Mouse (Mus musculus) E14TG2a.4 (cell line): ENCODE measurements around the gene Ubap1.

Experiments used
- H3K27me3 ChIP-seq: 2 replicates; pipeline ENCODE4 v1.6.1; 2014; ENCODE audit warnings: low read length, control low read depth; ENCODE audit not compliant: insufficient read depth
- H3K36me3 ChIP-seq: 2 replicates; pipeline ENCODE4 v1.6.1; 2014; ENCODE audit warnings: low read length, control low read depth; ENCODE audit not compliant: insufficient read depth
- H3K4me1 ChIP-seq: replicated peaks from 2 replicates; pipeline ENCODE4 v1.6.1; 2014; ENCODE audit warnings: low read depth, low read length, control low read depth
- H3K4me3 ChIP-seq: replicated peaks from 2 replicates; pipeline ENCODE4 v1.5.1; 2014; ENCODE audit warnings: mild to moderate bottlenecking, low read length
- H3K9me3 ChIP-seq: 2 replicates; pipeline ENCODE4 v1.6.1; 2014; ENCODE audit warnings: low read length, control low read depth
- CTCF ChIP-seq: conservative IDR thresholded peaks from 2 replicates; pipeline ENCODE4 v1.5.1; 2014; ENCODE audit warnings: low read length
- NANOG ChIP-seq: IDR thresholded peaks from 2 replicates; pipeline ENCODE4 v1.6.1; 2014; ENCODE audit warnings: borderline replicate concordance, low read length, mixed read lengths
- POU5F1 ChIP-seq: IDR thresholded peaks from 2 replicates; pipeline ENCODE4 v1.6.1; 2014; ENCODE audit warnings: low read length, borderline replicate concordance

Ubap1 gene

GRCm38 (mm10) chr4:41409341-41409740, 60.5 kb downstream of the Ubap1 start:
- Histone ChIP-seq H3K27me3 (no peaks in the 10 kb centered on the region), H3K4me3 (no peak overlapping the region)

GRCm38 (mm10) chr4:41416966-41417365, 68.2 kb downstream of the Ubap1 start:
- H3K4me1 ChIP-seq, result no peaks in the 10 kb centered on the region
- no peaks in the 10 kb centered on the region for H3K36me3 ChIP-seq
- H3K9me3 ChIP-seq, result no peaks in the 10 kb centered on the region
- no peak overlapping the region for H3K4me3 ChIP-seq
- TF ChIP-seq NANOG (no peak), POU5F1 (no peak), CTCF (no peak)
- no peaks in the 10 kb centered on the region for H3K27me3 ChIP-seq

More at GRCm38 (mm10) chr4:41409341-41409740, 60.5 kb downstream of the Ubap1 start:
- peaks cover 4% of the 10 kb centered on the region; the same call in 1 of the 2 replicates for H3K36me3 ChIP-seq
- no peaks in the 10 kb centered on the region for H3K4me1 ChIP-seq
- H3K9me3 ChIP-seq, result no peaks in the 10 kb centered on the region
- TF ChIP-seq CTCF, result no peak
- no peak for TF ChIP-seq POU5F1
- TF ChIP-seq NANOG, result no peak

GRCm38 (mm10) chr4:41438931-41439330, 90.1 kb downstream of the Ubap1 start:
- H3K27me3 ChIP-seq, result no peaks in the 10 kb centered on the region
- no peak overlapping the region for H3K4me3 ChIP-seq
- H3K4me1 ChIP-seq, result peaks cover 9% of the 10 kb centered on the region
- 0 out of 2 replicates have a peak, but pooled peaks cover 4% of the 10 kb centered on the region for H3K36me3 ChIP-seq
- TF ChIP-seq CTCF, result no peak
- no peak for TF ChIP-seq NANOG
- no peak for TF ChIP-seq POU5F1
- H3K9me3 ChIP-seq, result no peaks in the 10 kb centered on the region
